Mouse (Mus musculus) heart, postnatal 10 days (tissue): Measurements from ENCODE around the gene Cdkn2c. TPM values are rescaled to one million over a fixed set of nuclear protein-coding genes. Genes with fewer than 3 reads are reported as not detected.
"Not testable (repeated sequence)": the region's sequence is repeated elsewhere in the genome, so short reads cannot be mapped to it uniquely, and the experiment has no call there.

Source experiments
- DNase-seq, 2 experiments: peaks; one replicate each; pipeline ENCODE4 v3.0.0; 2021
- intact Hi-C: fragments of 180-260 bp; cut with DNase I; formaldehyde crosslinking; loops from one replicate; pipeline ENCODE4 v1.15.1; 2025
- total RNA-seq, 2 experiments: library from RNA; stranded (reverse); gene quantifications; 2 replicates each; pipeline ENCODE4 v1.2.3; 2021

Gene Cdkn2c
- total RNA-seq, result 10 to 100 TPM; 34.0 to 35.0 TPM

DNA sequence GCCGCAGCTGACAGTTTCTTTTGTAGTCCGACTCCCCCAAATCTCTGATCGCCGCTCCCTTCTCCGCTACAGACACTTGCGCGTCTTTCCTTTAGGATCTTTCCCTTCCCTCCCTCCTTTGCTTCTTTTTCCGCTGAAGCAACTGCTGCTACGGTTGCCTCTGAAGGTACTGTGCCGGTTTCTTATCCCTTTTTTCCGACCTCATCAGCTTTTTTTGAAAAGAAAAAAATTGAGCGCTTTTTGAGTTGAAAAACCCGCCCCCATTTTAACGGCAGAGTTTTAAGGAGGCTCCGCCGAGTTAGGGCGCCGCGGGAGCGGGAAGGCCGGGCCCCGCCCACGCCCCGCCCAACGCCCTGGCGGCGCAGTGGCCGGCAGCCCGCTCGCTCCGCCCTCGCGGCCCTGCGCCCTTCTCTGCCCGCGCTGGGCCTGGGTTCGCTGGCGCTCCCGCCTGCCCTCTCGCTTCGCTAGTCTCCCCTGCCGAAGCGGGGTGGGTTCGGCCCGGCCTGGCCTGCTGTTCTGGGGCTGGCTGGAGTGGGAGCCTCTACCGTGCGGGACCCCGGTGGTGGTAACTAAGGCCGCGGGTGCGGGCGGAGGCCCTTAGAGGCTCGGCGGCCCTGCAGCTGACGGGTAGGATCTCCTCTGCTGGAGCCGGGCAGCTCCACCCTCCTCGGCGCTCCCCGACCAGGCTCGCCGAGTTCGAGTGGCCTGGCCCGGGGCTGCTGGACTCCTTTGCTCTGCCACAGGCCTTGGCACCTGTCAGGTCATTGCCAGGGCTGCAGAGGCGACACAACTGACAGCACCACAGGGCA is at the start of gene Cdkn2c:
Gene Cdkn2c (minus strand): TSS at position 729 of the 809 bp plus-strand sequence.
- DNase-seq, result peak; percentile 92 to 95
- intact Hi-C loops, result loop anchor here (1.0 to 5.0 kb wide), 2 partner anchors 10 to 189 kb away; partner anchors contain the start of gene Faf1

DNA sequence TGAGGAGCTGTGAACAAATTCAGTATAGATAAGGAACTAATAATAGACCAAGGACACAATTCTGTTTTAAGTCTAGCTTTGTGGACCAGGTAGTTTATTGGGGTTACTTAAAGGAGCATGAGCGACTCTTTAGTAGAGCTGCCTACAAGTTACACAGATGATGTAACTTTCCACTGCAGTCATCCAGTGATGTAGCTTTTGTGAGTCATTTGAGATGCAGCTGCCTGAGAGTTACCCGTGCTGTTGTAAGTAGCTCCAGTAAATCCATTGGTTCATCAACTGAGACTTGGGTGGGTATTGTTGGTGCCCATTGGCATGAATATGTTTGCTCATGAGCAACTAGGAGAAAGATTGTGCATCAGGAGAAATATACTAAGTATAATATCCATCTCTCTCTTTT is 38.4 kb upstream of the Cdkn2c start:
- intact Hi-C loops, result loop anchor here (2.0 kb wide), 1 partner anchor 129 kb away; no protein-coding TSS in a partner anchor

GRCm38 (mm10) chr4:109703568-109703967 is 36.6 kb upstream of the Cdkn2c start:
- peak; percentile 10 to 49 for DNase-seq
- intact Hi-C loops, result loop anchor here (1.0 kb wide), 2 partner anchors 198 to 265 kb away; no protein-coding TSS in a partner anchor

More for the DNA sequence above, 38.4 kb upstream of the Cdkn2c start:
- DNase-seq, result no peak

DNA sequence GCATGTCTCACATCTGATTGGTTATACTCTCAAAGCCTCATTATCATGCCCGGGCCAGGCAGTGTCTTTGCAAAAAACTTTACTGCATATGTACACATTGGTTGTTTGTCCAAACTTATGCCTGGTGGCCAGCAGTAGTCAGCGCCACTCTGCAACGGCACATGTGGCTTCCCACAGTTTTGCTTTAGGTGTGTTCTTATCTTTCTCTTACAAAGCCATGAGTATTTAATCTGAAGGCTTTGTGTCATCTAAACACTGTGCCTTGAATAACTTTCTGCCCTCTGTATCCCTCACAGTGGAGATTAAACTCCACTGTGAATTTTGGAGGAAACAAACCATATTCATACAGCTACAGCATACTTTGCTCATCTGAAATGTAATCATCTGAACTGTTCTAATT is 33.7 kb upstream of the Cdkn2c start:
- DNase-seq, intact Hi-C loops: not testable (repeated sequence)

DNA sequence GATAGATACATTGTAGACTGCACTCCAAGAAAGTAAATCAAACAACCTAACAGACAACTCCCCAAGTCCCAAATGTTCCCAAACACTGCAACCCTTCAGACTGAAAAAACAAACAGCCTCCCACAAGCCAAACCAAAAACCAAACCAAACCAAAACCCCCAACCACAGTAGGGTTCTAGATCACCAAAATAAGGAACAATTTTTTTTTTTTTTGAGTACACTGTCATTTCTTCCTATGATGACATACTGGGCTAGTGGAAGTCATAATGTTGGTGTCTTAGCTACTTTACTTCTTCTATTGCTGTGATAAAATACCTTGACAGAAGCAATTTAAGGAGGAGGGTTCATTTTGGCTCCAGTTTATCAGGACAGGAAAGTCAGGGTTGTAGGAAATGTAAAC is 25.7 kb upstream of the Cdkn2c start:
- intact Hi-C loops, result no loop called here
- no peak for DNase-seq

DNA sequence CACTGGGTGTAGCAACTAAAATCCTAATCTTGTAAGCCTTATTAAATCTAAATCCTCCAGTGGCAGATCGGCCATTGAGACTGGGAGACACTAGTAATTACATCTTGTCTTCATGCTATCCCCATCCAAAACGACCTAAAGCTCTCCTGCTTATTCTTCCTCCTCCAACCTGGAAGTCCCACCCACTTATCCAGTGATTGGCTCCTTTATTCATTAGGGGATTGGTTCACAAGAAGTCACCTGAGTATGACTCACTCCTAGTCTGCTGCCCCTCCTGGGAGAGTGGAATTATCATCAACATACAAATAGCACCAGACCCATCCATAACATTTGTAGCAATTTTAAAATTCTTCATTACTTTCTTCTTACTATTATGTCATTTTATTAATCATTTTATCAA is 16.6 kb upstream of the Cdkn2c start:
- no peak for DNase-seq

DNA sequence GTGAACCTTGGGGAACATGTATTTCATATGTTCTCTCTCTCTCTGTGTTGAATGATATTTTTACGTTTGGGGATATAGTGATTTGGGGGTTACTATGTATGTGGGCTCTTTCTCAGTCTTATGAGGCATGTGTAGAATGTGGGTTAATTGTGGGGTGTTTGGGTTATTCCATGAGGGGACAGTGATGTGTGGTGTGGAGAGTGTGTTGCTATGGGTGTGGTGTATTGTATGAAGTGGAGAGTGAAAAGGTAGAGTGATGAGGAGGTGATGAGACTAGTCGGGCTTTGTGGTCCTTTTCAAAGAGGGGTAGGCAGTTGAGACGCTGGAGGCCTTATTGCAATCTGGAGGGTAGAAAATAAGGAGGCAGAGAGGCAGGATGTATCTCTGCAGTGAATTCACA is 10.2 kb upstream of the Cdkn2c start:
- DNase-seq, result no peak
- intact Hi-C loops, result no loop called here

More for the DNA sequence above, 16.6 kb upstream of the Cdkn2c start:
- intact Hi-C loops, result no loop called here

GRCm38 (mm10) chr4:109676218-109677215 is 9.5 kb upstream of the Cdkn2c start, which contains the start of gene Faf1:
Faf1 (plus strand) TSS chr4:109676588.
- peak; percentile 98 to 99 for DNase-seq
- intact Hi-C loops, result loop anchor here (1.0 kb wide), 2 partner anchors 10 to 19 kb away; no protein-coding TSS in a partner anchor

GRCm38 (mm10) chr4:109674097-109674496 is 7.1 kb upstream of the Cdkn2c start:
- intact Hi-C loops, result no loop called here
- DNase-seq, result no peak

DNA sequence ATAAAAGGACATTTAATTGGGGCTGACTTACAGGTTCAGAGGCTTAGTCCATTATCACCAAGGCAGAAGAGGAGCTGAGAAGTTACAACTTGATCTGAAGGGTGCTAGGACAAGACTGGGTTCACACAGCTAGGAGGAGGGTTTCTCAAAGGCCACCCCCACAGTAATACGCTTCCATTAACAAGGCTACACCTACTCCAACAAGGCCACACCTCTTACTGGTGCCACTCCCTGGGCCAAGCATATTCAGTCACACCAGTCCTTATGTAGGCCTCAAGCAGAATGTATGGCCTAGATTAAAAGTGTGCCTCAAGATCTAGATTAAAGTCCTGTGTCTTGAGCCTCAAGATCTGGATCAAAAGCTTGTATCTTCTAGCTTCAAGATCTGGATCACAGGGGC is 5.0 kb upstream of the Cdkn2c start:
- no peak for DNase-seq
- intact Hi-C loops, result no loop called here

GRCm38 (mm10) chr4:109670213-109670612 is 3.2 kb upstream of the Cdkn2c start:
- intact Hi-C loops, result no loop called here
- no peak for DNase-seq

DNA sequence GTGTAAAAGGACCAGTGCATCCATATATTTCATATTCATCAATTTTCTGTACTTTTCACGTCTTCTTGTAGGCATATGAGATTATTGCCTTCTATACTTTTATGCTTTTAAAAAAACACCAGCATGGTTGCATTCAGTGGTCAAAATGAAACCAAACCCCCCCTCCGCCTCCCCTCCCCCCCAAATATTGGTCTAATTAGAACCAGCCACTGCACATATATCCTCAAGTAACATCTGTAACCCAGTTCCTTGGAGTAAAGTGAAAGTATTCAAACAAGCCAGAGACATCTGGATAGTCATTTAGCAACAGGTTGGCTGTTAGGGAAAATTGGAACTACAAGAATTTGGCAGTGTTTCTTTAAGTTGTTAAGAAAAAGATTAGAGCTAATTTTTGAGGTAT is 529 bp upstream of the Cdkn2c start:
- intact Hi-C loops, result loop anchor here (5.0 kb wide), 1 partner anchor 190 kb away; no protein-coding TSS in a partner anchor
- DNase-seq, result no peak

- DNase-seq, result peak; percentile 85 to 86
- intact Hi-C loops, result loop anchor here (1.0 to 5.0 kb wide), 2 partner anchors 10 to 189 kb away; partner anchors contain the start of gene Faf1
These were observed 968 bp downstream of the Cdkn2c start for GRCm38 (mm10) chr4:109665982-109666460.

DNA sequence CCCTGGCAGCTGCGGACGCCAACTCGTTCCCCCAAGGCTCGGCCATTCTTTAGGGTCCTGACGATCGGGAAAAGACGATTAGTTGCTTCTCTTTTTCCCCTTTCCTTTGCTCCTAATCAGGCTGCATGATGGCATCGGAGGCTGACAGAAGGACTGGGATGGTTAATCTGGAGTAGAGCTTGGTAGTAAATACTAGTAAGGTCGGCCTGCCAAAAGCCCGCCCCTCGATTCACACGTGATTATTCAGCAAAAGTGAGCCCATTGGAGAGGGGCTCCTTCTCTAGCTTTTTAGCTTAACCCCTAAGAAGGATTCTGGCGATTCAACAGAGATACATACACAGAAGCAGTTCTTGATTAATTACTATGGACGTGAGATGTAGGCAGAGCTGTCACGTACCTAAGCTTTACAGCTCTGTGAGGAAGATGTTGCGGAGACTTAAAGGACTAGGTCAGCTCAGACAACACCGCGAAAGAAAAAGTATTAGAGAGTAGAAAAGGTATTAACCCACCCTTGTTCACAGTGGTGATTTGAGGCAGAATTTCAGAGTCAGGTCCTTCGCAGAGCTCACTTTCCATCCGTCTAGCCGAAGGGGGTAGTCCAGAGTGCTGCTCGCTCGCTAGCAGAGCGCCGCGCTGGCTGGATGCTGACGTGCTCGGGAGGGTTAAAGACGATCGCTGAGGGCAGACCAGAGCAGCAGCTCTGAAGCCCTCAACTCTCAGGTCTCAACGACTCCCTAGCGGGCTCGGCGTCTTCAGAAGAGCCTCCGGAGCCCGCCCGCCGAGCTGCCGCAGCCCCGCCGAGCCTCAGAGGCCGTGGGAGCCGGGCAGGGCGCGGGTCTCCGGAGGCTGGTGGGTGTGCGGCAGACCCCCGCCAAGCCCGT is 1.6 kb downstream of the Cdkn2c start:
- peak; percentile 85 to 90 for DNase-seq
- intact Hi-C loops, result loop anchor here (5.0 kb wide), 1 partner anchor 188 kb away; no protein-coding TSS in a partner anchor

- DNase-seq, result no peak
- intact Hi-C loops, result no loop called here
These were observed 2.9 kb downstream of the Cdkn2c start for GRCm38 (mm10) chr4:109664091-109664490.

DNA sequence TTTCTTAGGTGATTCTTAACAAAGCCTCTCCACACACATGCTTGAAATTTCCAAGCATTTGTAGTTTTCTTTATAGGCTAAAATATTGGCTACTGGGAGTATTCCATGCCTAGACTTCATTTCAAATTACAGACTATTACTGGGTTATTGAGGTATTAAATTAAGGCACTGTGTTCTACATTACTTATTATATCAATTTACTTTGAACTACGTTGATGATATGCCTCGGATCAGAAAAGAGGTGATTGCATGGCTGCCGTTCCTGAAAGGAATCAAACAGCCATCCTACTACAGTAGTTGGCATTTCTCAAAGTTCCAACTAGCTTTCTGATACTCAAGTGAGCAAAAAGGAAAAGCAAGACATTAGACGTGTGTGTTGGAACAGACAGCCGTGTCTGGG is 4.7 kb downstream of the Cdkn2c start:
- DNase-seq, result no peak
- intact Hi-C loops, result no loop called here

DNA sequence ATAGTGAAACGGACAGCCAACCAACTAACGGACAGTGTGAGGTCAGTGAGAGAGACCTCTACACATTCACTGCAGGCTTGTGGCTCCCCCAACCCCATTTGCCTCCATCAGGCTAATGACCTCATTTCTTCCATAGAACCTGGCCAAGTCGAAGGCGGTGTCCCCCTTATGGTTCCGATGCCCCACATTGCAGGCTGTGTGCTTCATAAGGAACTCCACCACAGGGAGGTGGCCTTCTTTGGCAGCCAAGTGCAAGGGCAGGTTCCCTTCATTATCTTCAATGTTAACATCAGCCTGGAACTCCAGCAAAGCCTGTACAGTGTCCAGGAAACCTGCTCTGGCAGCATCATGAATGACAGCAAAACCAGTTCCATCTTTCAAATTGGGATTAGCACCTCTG is 5.8 kb downstream of the Cdkn2c start:
- intact Hi-C loops, result no loop called here
- peak in 1 of 2 experiments; percentile 42 for DNase-seq

DNA sequence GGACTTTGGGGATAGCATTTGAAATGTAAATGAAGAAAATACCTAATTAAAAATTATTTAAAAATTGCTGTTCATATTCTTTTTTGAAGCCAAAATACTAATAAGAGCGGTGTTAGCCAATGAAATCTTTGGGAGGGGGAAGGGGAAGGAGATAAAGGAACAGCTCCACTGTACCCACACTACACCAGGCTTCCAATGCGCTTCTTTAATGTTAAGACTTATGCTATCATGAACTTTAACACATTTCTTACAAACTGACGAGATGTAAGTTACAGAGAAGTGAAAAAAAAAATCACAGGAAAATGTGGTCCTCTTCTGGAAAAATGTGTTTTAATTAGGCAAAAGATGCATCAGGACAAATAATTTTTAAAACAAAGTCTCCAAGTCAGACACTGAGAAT is 6.4 kb downstream of the Cdkn2c start:
- intact Hi-C loops, result no loop called here
- DNase-seq, result no peak

DNA sequence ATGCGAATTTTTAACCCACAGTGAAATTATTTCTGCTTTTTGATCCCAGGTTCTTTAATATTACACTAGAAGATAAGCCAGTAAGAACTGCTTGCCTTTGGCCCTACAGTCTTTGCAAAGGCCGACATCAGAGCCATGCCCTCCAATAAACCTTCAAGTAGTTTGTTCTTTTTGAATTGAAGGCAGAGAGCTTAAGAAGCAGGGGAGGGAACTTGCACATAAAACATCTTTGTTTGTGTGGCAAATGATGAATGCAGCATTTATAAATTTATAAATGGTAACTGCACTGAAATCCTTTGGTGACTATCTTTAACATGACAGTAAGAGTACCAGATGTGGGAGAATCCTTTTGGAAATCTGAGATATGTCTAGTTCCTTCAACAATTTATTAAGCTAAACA is 7.4 kb downstream of the Cdkn2c start:
- DNase-seq, result no peak
- intact Hi-C loops, result no loop called here

DNA sequence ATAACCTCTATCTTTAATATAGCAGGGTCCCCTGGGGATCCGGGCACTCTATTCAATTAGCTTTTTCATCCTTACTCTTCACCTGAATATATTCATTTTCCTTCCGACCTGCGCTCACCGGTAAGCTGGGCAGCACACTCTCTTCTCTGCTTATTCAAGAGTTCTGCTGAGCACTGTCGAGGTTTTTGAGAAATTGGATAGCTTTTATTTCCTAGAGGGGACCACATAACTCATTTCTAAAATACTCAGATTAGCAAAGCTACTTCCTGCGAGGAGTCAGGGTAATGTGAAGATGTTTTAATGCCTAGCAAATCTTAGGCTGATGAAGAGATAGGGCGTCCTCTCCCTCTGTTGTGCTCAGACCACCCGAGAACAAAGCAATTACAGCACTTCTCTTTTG is 8.2 kb downstream of the Cdkn2c start:
- DNase-seq, result no peak
- intact Hi-C loops, result no loop called here
